Mouse (Mus musculus) thymus, postnatal 10 days (tissue): ENCODE data around the gene Dmwd.

ENCODE experiments used
- DNase-seq, 2 experiments: peaks; one replicate each; pipeline ENCODE4 v3.0.0; 2021; ENCODE audit warnings: low spot score in 2 of 2

Gene Dmwd

GRCm38 (mm10) chr7:19094826-19095750 is 19.1 kb downstream of the Dmwd start:
- peak; percentile 28 to 40 for DNase-seq

DNA sequence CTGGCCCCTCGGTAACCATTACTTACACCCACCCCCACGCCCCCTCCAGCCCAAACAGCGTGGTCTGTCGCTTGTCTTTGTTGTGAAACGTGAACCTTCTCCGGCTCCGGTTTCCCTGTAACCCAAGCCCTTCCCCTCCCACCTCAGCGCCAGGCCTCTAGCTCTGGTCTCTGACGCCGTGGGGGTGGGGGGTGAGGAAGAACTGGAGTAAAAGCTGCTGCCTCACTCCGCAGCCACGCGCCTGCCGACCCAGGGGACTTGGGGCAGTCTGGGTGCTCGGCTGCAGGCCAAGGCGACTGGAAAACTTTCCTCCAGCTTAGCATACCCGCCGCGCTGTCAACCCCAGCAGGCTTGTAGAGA is 19.7 kb downstream of the Dmwd start:
- DNase-seq: peak in 1 of 2 experiments; percentile 17

DNA sequence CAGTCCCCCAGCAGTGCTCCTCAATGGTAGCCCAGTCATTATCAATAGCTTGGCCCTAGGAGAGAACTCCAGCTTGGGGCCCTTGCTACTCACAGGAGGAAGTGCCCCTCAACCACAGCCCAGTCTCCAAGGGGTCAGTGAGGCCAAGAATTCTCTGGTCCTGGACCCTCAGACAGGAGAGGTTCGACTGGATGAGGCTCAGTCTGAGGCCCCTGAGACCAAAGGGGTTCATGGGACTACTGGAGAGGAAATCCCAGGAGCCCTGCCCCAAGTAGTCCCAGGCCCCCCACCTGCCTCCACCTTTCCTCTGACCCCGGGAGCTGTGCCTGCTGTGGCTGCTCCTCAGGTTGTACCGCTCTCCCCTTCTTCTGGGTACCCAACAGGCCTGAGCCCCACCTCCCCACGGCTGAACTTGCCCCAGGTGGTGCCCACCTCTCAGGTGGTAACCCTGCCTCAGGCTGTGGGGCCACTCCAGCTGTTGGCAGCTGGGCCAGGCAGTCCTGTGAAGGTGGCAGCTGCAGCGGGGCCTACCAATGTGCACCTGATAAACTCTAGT is 20.5 kb downstream of the Dmwd start:
- DNase-seq: no peak

GRCm38 (mm10) chr7:19097217-19097616 is 21.2 kb downstream of the Dmwd start:
- DNase-seq: no peak

DNA sequence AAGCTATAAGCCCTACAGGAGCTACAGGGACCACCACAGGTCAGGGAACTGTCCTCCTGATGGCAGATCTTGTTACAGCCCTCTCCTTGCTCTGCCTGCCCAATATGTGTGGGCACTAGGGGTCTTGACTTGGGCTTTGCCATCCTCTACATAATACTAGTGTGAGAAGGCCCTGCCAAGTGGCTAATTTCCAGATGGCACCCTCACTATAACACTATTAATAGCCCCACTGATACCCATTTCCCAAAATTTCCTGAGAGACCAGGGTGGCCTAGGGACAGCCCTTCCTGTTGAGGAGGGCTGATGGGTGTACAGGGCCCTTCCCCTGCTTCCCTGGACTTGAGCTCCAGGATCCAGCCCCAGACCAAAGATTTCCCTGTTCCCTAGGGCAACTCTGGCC is 21.8 kb downstream of the Dmwd start:
- DNase-seq: no peak

DNA sequence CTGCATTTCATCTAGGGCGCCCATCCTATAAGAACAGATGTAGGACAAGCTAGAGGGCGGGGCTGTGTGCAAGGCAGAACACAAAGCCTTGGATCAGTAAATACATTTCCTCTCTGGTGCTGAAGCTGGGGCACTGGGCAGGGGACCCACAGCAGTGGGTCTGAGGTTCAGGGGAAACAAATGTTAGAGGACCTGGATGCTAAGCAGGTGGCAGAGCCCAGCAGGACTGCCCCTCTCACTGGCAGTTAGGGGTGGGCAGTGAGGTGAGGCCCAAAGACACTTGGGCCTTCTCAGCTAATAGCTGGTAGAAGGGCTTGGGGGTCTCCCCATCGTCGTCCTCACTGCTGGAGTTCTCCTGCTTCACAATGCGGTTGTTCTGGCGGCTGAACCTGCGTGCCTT is 22.8 kb downstream of the Dmwd start:
- DNase-seq: no peak

GRCm38 (mm10) chr7:19100290-19100689 is 24.3 kb downstream of the Dmwd start:
- no peak for DNase-seq

DNA sequence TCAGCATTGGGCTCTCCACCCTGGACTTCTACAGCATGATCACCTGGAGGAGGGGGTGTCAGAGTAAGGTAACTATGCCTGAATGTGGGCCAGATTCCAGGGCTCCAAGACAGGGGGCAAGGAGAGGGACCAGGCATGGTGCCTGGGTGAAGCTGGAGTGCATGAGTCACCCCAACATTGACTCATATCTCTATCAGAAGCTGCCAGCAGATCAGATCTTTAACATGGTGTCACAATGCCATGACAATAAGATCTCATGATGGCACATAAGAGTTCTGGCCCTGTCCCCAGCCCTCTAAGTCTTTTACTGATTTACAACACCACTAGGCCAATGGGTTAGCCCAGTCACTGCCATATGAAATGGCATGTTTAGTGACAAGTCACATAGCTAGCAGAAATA is 27.7 kb downstream of the Dmwd start:
- no peak for DNase-seq

- DNase-seq: no peak
These were observed 28.5 kb downstream of the Dmwd start for GRCm38 (mm10) chr7:19104486-19104885.

GRCm38 (mm10) chr7:19107436-19107835 is 31.4 kb downstream of the Dmwd start:
- no peak for DNase-seq

- no peak for DNase-seq
These were observed 33.5 kb downstream of the Dmwd start for GRCm38 (mm10) chr7:19109565-19109964.

- DNase-seq: peak; percentile 52 to 59
These were observed 42.2 kb downstream of the Dmwd start, which contains the start of gene Gm4969 for GRCm38 (mm10) chr7:19118028-19118771. Gene Gm4969 (minus strand): TSS chr7:19118368.

DNA sequence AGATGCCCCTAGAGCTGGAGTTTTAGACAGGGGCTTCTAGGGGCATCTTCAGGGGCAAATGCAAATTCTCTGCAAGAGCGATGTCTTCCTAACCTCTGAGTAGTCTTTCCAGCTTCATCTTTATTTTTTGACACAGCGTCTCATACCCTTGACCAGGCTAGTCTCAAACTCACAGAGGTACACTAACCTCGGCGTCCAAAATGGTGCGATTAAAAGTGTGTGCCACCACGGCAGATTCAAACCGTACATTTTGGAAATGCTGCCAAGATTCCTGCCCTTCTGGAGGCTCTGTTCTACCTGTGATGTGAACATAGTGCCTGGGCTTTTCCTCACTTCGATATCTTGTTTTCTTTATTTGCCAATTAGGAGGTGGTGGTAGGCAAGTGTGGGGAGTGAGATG is 43.1 kb downstream of the Dmwd start:
- peak in 1 of 2 experiments; percentile 20 for DNase-seq

- peak; percentile 90 to 92 for DNase-seq
These were observed 43.8 kb downstream of the Dmwd start, which contains the start of gene Fbxo46 for GRCm38 (mm10) chr7:19119631-19120429. Gene Fbxo46 (plus strand): TSS chr7:19119859.

GRCm38 (mm10) chr7:19121686-19122085 is 45.7 kb downstream of the Dmwd start:
- no peak for DNase-seq

- no peak for DNase-seq
These were observed 48.7 kb downstream of the Dmwd start for GRCm38 (mm10) chr7:19124713-19125112.

- no peak for DNase-seq
These were observed 51.7 kb downstream of the Dmwd start for GRCm38 (mm10) chr7:19127744-19128143.

GRCm38 (mm10) chr7:19129396-19129795 is 53.4 kb downstream of the Dmwd start:
- no peak for DNase-seq

GRCm38 (mm10) chr7:19130657-19131056 is 54.6 kb downstream of the Dmwd start:
- DNase-seq: no peak

DNA sequence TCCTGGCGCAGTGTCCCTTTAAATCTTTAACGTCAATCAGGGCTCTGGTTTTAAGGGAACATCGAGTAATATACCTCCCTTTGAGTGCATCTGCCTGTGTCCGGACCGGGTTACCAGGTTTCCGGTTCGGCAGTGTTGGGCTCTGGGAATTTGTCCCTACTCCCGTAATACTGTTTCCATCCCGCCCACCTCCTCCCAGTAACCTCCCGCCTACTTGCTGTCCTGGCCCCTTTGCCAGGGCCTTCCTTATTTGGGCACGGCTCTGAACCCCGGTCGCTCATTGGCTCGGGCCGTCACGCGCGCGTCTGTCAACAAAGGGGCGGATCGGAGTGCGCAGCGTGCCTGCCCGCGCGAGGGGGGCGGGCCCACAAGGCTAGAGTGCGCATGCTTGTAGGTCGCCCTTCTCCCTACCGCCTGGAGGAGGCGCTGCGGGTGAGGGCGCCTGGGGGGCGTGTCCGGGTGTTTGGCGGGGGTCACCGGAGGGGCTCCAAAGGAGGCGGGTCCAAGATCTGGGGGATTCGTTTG is 55.4 kb downstream of the Dmwd start:
- peak; percentile 90 to 94 for DNase-seq
